ENCODE assay signal across 14 mouse cellular contexts in the genomic region with DNA sequence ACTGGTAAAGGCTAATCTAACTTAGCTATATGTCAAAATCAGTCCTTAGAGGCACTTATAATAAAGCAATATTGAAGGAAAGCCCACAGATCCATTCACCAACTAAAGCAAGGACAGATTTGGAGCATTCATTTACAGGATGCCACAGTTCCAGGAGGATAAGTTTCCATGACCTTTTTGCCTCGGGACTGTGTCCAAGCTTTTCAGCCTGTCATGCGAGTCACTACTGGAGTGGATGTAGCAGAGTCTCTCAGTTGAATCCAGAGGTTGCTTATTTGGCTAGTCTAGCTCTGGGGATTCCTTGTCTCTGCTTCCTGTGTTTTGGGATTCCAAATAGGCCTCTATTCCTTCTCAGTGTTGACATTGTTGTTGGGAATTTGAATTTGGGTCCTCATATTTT.
DNase-seq lines count a peak whose midpoint lies in the region.
"Had no signal": no experiment of that assay in that cellular context is flagged by ENCODE, and none has a peak within 500 bp of the region (broad histone marks: within the 10 kb centered on the region; RNA-seq: fewer than 3 reads in every experiment).

No protein-coding gene starts in this region.

- peak; percentile 35 for DNase-seq in Muller cell, postnatal 12 days (ENCODE audit: inconsistent ontology term)
- DNase-seq in adrenal gland, adult 2 months = peak; percentile 79
- DNase-seq in adrenal gland, postnatal 14 days = peak; percentile 16
- DNase-seq in left cerebral cortex, adult 18-20 months (ENCODE audit: low spot score in 2 of 2) = no peak
- DNase-seq in frontal cortex, postnatal 10 days (ENCODE audit: low spot score in 2 of 2) = no peak
- DNase-seq in lung, adult 18-20 months = no peak
- DNase-seq: cerebellum, adult 11 months; cerebellum, adult 2 months; cerebellum, adult 9-11 months; cerebellum, postnatal 25 days; forebrain, postnatal 0 days; gastrocnemius, postnatal 36 days; heart, postnatal 36 days; kidney, adult 11 months had no signal

Comparison
In these comparisons a context has a peak if more than half of its experiments do, and no peak if none do; other contexts are left out.
1. DNase-seq: peak in Muller cell, postnatal 12 days (single experiment), adrenal gland, adult 2 months (single experiment) and adrenal gland, postnatal 14 days (single experiment); none in left cerebral cortex, adult 18-20 months (0 of 2), frontal cortex, postnatal 10 days (0 of 2) and lung, adult 18-20 months (0 of 2).